Mouse (Mus musculus): Measurements from ENCODE around the gene Nrsn2. TPM values are rescaled to one million over a fixed set of nuclear protein-coding genes. Genes with fewer than 3 reads are reported as not detected.
A peak's percentile ranks its signal among the peaks of the same experiment; 100 is the strongest.

Gene Nrsn2
- total and polyA plus RNA-seq, 3 experiments: not detected

- peaks cover 10% of the 10 kb centered on the region for H3K79me2 ChIP-seq (replicated peaks; ENCODE audit: control insufficient read depth, extremely low read depth, insufficient read depth, poor library complexity, severe bottlenecking)
- H3K9ac ChIP-seq (ENCODE audit: insufficient read depth, low read depth): no peak overlapping the region
- H3K9me3 ChIP-seq (replicated peaks; ENCODE audit: low read length): no peaks in the 10 kb centered on the region
- no peak for DNase-seq (ENCODE audit: extremely low read depth)
- in situ Hi-C loops (cut with MboI; ENCODE audit: low pct_ligation_motif_present, low pct_unique_long_range_greater_than_20kb, low sequenced_read_pairs) (no loop called here), dilution Hi-C loops (cut with MboI; ENCODE audit: extremely low pct_ligation_motif_present, extremely low pct_unique_long_range_greater_than_20kb, low sequenced_read_pairs) (no loop called here)
- H3K4me2 ChIP-seq (ENCODE audit: insufficient read depth, low read depth, poor library complexity, severe bottlenecking): no peak overlapping the region
- H3K27ac ChIP-seq (ENCODE audit: insufficient read depth, low read depth): no peak overlapping the region
- H3K4me3 ChIP-seq (replicated peaks in 1 of 3; ENCODE audit: low read depth in 2 of 3, low read length in 2 of 3, poor library complexity in 1 of 3): no peak overlapping the region
- no peak for TF ChIP-seq ETS1 (conservative IDR thresholded peaks at IDR 0.05; ENCODE audit: low read depth, low read length)
- no peak for TF ChIP-seq ZNF384 (IDR thresholded peaks at IDR 0.05; ENCODE audit: low read depth, low read length)
- TF ChIP-seq JUN (IDR thresholded peaks at IDR 0.05; ENCODE audit: insufficient read depth, low read depth, low read length): no peak
- no peak for TF ChIP-seq MEF2A (IDR thresholded peaks at IDR 0.05; ENCODE audit: borderline replicate concordance, low read depth, low read length)
- TF ChIP-seq USF2 (conservative IDR thresholded peaks at IDR 0.05; ENCODE audit: low read depth, low read length): no peak
- no peak for TF ChIP-seq CHD2 (IDR thresholded peaks at IDR 0.05; ENCODE audit: low read length)
- no peak for TF ChIP-seq CTCF (conservative IDR thresholded peaks at IDR 0.05 in 1 of 2, IDR thresholded peaks at IDR 0.05 in 1 of 2; ENCODE audit: low read depth in 2 of 2, low read length in 2 of 2)
- no peak for TF ChIP-seq MAX (IDR thresholded peaks at IDR 0.05; ENCODE audit: low read length)
- H3K36me3 ChIP-seq (replicated peaks in 1 of 2; ENCODE audit: control insufficient read depth in 1 of 2, insufficient read depth in 1 of 2, low read length in 1 of 2): peaks cover 55 to 65% of the 10 kb centered on the region in 2 experiments
- no peaks in the 10 kb centered on the region for H3K27me3 ChIP-seq (replicated peaks)
- H3K4me1 ChIP-seq (ENCODE audit: control insufficient read depth in 1 of 2, insufficient read depth in 2 of 2): peaks cover 25 to 61% of the 10 kb centered on the region in 2 experiments
Measured at GRCm38 (mm10) chr2:152338319-152338718, 38.1 kb downstream of the Nrsn2 start.

- H3K27me3 ChIP-seq (replicated peaks): no peaks in the 10 kb centered on the region
- peaks cover 26 to 60% of the 10 kb centered on the region in 2 experiments for H3K4me1 ChIP-seq (ENCODE audit: control insufficient read depth in 1 of 2, insufficient read depth in 2 of 2)
- H3K4me3 ChIP-seq (replicated peaks in 1 of 3; ENCODE audit: low read depth in 2 of 3, low read length in 2 of 3, poor library complexity in 1 of 3): no peak overlapping the region
- no peak for TF ChIP-seq RCOR1 (conservative IDR thresholded peaks at IDR 0.05; ENCODE audit: low read depth, low read length)
- peak; percentile 54 for TF ChIP-seq BHLHE40 (IDR thresholded peaks at IDR 0.05; ENCODE audit: low read depth, low read length)
- H3K9me3 ChIP-seq (replicated peaks; ENCODE audit: low read length): no peaks in the 10 kb centered on the region
- H3K79me2 ChIP-seq (replicated peaks; ENCODE audit: control insufficient read depth, extremely low read depth, insufficient read depth, poor library complexity, severe bottlenecking): peaks cover 7% of the 10 kb centered on the region
- dilution Hi-C loops (cut with MboI; ENCODE audit: extremely low pct_ligation_motif_present, extremely low pct_unique_long_range_greater_than_20kb, low sequenced_read_pairs) (no loop called here), in situ Hi-C loops (cut with MboI; ENCODE audit: low pct_ligation_motif_present, low pct_unique_long_range_greater_than_20kb, low sequenced_read_pairs) (no loop called here)
- no peak for DNase-seq (ENCODE audit: extremely low read depth)
- no peak overlapping the region for H3K9ac ChIP-seq (ENCODE audit: insufficient read depth, low read depth)
- H3K4me2 ChIP-seq (ENCODE audit: insufficient read depth, low read depth, poor library complexity, severe bottlenecking): no peak overlapping the region
- H3K27ac ChIP-seq (ENCODE audit: insufficient read depth, low read depth): no peak overlapping the region
- peaks cover 52 to 62% of the 10 kb centered on the region in 2 experiments for H3K36me3 ChIP-seq (replicated peaks in 1 of 2; ENCODE audit: control insufficient read depth in 1 of 2, insufficient read depth in 1 of 2, low read length in 1 of 2)
Measured at GRCm38 (mm10) chr2:152337591-152338212, 38.7 kb downstream of the Nrsn2 start.

- TF ChIP-seq POLR2A (IDR thresholded peaks at IDR 0.05; ENCODE audit: low read depth, low read length): no peak
- no peak for TF ChIP-seq E2F4 (IDR thresholded peaks at IDR 0.05; ENCODE audit: insufficient replicate concordance, low read depth, low read length)
- no peak for TF ChIP-seq NELFE (IDR thresholded peaks at IDR 0.05; ENCODE audit: low read depth, low read length)
- no peak for TF ChIP-seq MEF2A (IDR thresholded peaks at IDR 0.05; ENCODE audit: borderline replicate concordance, low read depth, low read length)
- no peak for TF ChIP-seq EP300 (IDR thresholded peaks at IDR 0.05; ENCODE audit: low read length)
- dilution Hi-C loops (cut with MboI; ENCODE audit: extremely low pct_ligation_motif_present, extremely low pct_unique_long_range_greater_than_20kb, low sequenced_read_pairs) (no loop called here), in situ Hi-C loops (cut with MboI; ENCODE audit: low pct_ligation_motif_present, low pct_unique_long_range_greater_than_20kb, low sequenced_read_pairs) (no loop called here)
- no peak overlapping the region for H3K4me3 ChIP-seq (replicated peaks in 1 of 3; ENCODE audit: low read depth in 2 of 3, low read length in 2 of 3, poor library complexity in 1 of 3)
- H3K9me3 ChIP-seq (replicated peaks; ENCODE audit: low read length): no peaks in the 10 kb centered on the region
- peaks cover 43 to 53% of the 10 kb centered on the region in 2 experiments for H3K36me3 ChIP-seq (replicated peaks in 1 of 2; ENCODE audit: control insufficient read depth in 1 of 2, insufficient read depth in 1 of 2, low read length in 1 of 2)
- DNase-seq (ENCODE audit: extremely low read depth): no peak
- no peak overlapping the region for H3K9ac ChIP-seq (ENCODE audit: insufficient read depth, low read depth)
- peaks cover 10% of the 10 kb centered on the region for H3K79me2 ChIP-seq (replicated peaks; ENCODE audit: control insufficient read depth, extremely low read depth, insufficient read depth, poor library complexity, severe bottlenecking)
- H3K4me2 ChIP-seq (ENCODE audit: insufficient read depth, low read depth, poor library complexity, severe bottlenecking): no peak overlapping the region
- no peak overlapping the region for H3K27ac ChIP-seq (ENCODE audit: insufficient read depth, low read depth)
- H3K4me1 ChIP-seq (ENCODE audit: control insufficient read depth in 1 of 2, insufficient read depth in 2 of 2): peaks cover 24 to 51% of the 10 kb centered on the region in 2 experiments
- no peaks in the 10 kb centered on the region for H3K27me3 ChIP-seq (replicated peaks)
Measured at GRCm38 (mm10) chr2:152336856-152337255, 39.6 kb downstream of the Nrsn2 start.
